Mouse (Mus musculus) heart, postnatal 4 days (tissue): ENCODE results near the gene 9030612E09Rik. TPM values are rescaled to one million over a fixed set of nuclear protein-coding genes. Genes with fewer than 3 reads are reported as not detected.

ENCODE experiments used
- DNase-seq: peaks from one replicate; pipeline ENCODE4 v3.0.0; 2021
- total RNA-seq, 2 experiments: library from RNA; stranded (reverse); gene quantifications; 2 replicates each; pipeline ENCODE4 v1.2.3; 2021

The 9030612E09Rik gene
- total RNA-seq, 2 experiments from 2014 or later: 1.0 to 1.1 TPM

GRCm38 (mm10) chr10:43203865-43204264 lies 29.4 kb downstream of the 9030612E09Rik start:
- DNase-seq: no peak

- peak; percentile 20 for DNase-seq
Observed at GRCm38 (mm10) chr10:43211866-43212265, 37.4 kb downstream of the 9030612E09Rik start.

DNA sequence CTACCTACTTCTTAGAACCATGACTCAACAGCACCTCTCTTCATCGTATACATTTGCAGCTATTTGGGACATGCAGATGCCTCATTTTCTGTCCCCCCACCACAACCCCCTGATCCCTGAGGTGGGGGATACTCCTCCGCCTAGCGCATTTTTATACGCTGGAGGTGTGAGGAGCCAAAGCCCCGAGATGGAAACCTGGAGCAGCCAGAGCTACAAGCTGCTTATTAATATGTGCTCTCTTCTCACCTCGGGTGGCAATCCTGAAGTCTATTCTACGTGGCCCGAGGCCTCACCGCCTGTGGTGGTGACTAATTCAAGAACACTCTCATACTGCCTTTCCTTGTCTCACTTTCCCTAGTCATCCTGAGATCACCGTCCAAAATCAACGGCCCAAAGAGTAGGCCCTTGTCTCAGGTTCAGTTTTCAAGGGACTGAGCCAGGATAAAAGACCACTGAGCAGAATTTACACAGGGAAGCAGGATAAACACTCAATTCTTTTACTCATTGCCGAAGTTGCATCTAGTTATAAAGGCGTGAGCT lies 42.9 kb downstream of the 9030612E09Rik start:
- no peak for DNase-seq

GRCm38 (mm10) chr10:43220479-43220878 lies 46.0 kb downstream of the 9030612E09Rik start:
- DNase-seq: no peak

DNA sequence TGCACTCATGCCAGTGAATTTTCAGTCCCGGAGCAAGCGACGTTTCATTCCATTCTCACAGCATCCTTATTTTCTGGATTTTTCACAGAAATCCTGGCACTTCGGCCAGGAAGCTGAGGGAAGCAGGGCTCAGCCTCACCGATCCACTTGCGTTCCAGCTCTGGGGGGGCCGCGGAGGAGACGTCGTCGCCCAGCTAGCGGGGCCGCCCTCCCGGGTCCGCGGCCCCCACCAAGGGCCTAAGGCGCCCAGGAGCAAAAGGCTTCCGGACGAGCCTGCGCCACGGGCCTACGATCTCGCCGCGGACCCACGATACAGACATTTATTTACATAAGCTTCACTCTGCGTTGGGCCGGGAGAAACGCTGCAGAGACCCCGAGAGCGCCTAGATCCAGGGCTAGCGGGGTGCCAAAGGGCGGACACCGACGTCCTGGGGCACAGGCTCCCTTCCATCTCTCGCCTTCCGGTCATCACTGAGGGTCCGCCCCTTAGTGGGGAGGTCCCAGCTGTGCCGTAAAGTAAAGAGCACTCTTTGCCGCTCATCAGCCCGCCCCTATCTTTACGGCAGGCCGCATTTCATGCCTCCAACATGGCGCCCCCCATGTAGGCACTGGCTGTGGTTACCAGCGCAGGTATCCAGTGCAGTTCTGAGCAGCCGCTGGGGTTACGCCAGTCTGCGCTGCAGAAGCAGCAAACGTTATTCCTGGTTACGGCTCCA lies 46.6 kb downstream of the 9030612E09Rik start, which contains the start of gene Pdss2:
Gene Pdss2, plus strand, starts transcription at position 577 of the 716 bp plus-strand sequence.
- peak; percentile 93 for DNase-seq

DNA sequence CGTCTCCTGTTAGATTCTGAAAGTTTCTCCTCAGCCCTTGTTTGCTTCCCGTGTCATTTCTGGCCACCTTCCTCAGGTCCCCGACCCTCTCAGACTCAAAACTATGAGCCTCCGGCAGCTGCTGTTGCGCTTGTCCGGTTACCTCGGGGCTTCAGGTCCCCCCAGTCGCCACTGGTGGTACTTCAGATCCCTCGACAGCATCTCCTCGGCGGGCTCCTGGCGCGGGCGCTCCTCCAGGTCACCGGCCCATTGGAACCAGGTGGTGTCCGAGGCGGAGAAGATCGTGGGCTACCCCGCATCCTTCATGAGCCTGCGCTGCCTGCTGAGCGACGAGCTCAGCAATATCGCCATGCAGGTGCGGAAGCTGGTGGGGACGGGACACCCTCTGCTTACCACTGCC lies 47.2 kb downstream of the 9030612E09Rik start:
- peak; percentile 40 for DNase-seq

DNA sequence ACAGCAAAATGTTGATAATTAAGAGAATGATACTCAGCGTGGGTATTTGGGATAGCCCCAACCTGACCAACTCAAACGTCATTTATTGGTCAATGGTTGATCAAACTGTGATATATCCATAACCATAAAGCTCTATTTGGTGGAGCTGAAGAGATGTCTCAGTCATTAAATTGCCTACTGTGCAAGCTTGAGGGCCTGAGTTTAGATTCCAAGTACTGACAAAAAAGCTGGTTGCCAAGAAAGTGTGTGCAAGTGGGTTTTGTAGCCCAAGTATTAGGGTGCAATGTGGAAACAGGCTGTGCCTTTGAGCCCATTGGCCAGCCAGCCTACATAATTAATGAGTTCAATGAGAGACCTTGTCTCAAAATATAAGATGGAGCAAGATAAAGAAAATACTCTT lies 48.9 kb downstream of the 9030612E09Rik start:
- no peak for DNase-seq

Other genes starting within 250 kb of the 9030612E09Rik start
- gene Sobp, start 174 bp upstream of the 9030612E09Rik start, total RNA-seq: 10 to 100 TPM; 12.2 to 13.0 TPM
- gene Pdss2, start 46.8 kb downstream of the 9030612E09Rik start, total RNA-seq: 10 to 100 TPM; 20.5 to 21.6 TPM